Comparison of ENCODE assay signal across 13 mouse cellular contexts in the genomic region with DNA sequence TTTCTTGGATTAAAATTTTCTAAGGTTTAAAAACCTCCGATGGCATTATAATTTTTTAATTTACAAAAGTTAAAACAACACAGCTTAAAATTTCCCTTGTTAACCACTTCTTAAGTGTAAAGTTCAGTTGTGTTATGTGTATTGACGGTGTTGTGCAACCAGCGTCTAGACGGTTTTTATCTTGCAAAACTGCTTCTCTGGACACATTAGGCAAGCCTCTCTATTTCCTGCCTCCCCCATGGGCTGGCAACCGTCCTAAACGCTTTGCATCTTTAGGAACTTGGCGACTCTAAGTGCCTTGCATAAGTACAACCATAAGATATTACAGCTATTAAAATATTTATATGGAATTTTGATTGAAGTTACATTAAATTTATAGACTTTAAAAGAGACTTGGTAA.
DNase-seq lines count a peak whose midpoint lies in the region; ATAC-seq and TF ChIP-seq lines count a peak whose summit lies in the region.
"Had no signal": no experiment of that assay in that cellular context is flagged by ENCODE, and none has a peak within 500 bp of the region (broad histone marks: within the 10 kb centered on the region; RNA-seq: fewer than 3 reads in every experiment).

No protein-coding gene starts in this region.

- H3K9me3 ChIP-seq in intestine, postnatal 0 days (ENCODE audit: control insufficient read depth), result no peaks in the 10 kb centered on the region
- H3K9me3 ChIP-seq: forebrain, embryonic 15.5 days; megakaryocyte, embryonic 14.5 days had no signal

- H3K4me1 ChIP-seq in intestine, postnatal 0 days (replicated peaks; ENCODE audit: control insufficient read depth, insufficient read depth, low read length), result 0 out of 2 replicates have a peak, but pooled peaks cover 2% of the 10 kb centered on the region

- ATAC-seq in intestine, postnatal 0 days, result peak; percentile 69
- peak; percentile 96 for ATAC-seq in megakaryocyte, adult 5-6 weeks (ENCODE audit: poor library complexity, severe bottlenecking)
- ATAC-seq: forebrain, embryonic 15.5 days had no signal

- DNase-seq in kidney, postnatal 4 days, result peak; percentile 14 to 45
- DNase-seq in kidney, adult 9 months, result no peak
- peak; percentile 33 to 41 for DNase-seq in adrenal gland, postnatal 36 days
- DNase-seq in left cerebral cortex, postnatal 14 days (ENCODE audit: low spot score in 2 of 2), result no peak
- no peak for DNase-seq in layer of hippocampus, adult 18-20 months (ENCODE audit: low spot score in 2 of 2)
- no peak for DNase-seq in gastrocnemius, postnatal 4 days (ENCODE audit: low spot score in 2 of 2)
- DNase-seq: cerebellum, adult 2 months; retina, postnatal 1 day had no signal

- no peak overlapping the region for H3K9ac ChIP-seq in intestine, postnatal 0 days (ENCODE audit: low read depth, low read length)
- H3K9ac ChIP-seq: forebrain, embryonic 15.5 days; hindbrain, embryonic 14.5 days had no signal

- H3K27me3 ChIP-seq in intestine, postnatal 0 days (replicated peaks; ENCODE audit: control insufficient read depth, insufficient read depth, low read length), result no peaks in the 10 kb centered on the region
- H3K27me3 ChIP-seq: forebrain, embryonic 15.5 days; megakaryocyte, embryonic 14.5 days had no signal

- H3K27ac ChIP-seq in intestine, postnatal 0 days (ENCODE audit: low read depth, low read length), result no peak overlapping the region
- H3K27ac ChIP-seq: forebrain, embryonic 15.5 days; hindbrain, embryonic 14.5 days had no signal

- intact Hi-C loops in left cerebral cortex, postnatal 14 days (cut with DNase I), result no loop called here

- H3K36me3 ChIP-seq in intestine, postnatal 0 days (ENCODE audit: control insufficient read depth, insufficient read depth), result no peaks in the 10 kb centered on the region
- H3K36me3 ChIP-seq: forebrain, embryonic 15.5 days had no signal

- H3K4me2 ChIP-seq in intestine, postnatal 0 days (replicated peaks; ENCODE audit: low read depth), result no peak overlapping the region
- H3K4me2 ChIP-seq: forebrain, embryonic 15.5 days; hindbrain, embryonic 14.5 days had no signal

- no peak overlapping the region for H3K4me3 ChIP-seq in intestine, postnatal 0 days (ENCODE audit: low read depth, low read length)
- H3K4me3 ChIP-seq: forebrain, embryonic 15.5 days; megakaryocyte, embryonic 14.5 days had no signal

- 38% methylated on average over 7 of the region's 7 CpGs for WGBS in intestine, postnatal 0 days

- no peak for TF ChIP-seq CTCF in intestine, postnatal 0 days (IDR thresholded peaks at IDR 0.05; ENCODE audit: low read depth)

Comparison
In these comparisons a context has a peak if more than half of its experiments do, and no peak if none do; other contexts are left out.
1. DNase-seq: peak in kidney, postnatal 4 days (2 of 2) and adrenal gland, postnatal 36 days (2 of 2); none in kidney, adult 9 months (single experiment), left cerebral cortex, postnatal 14 days (0 of 2), layer of hippocampus, adult 18-20 months (0 of 2) and gastrocnemius, postnatal 4 days (0 of 2).